Mouse (Mus musculus) hindbrain, embryonic 10.5 days (tissue): Measurements from ENCODE around the gene Adarb1. TPM values are rescaled to one million over a fixed set of nuclear protein-coding genes. Genes with fewer than 3 reads are reported as not detected.

Experiments
- DNase-seq: peaks from one replicate; pipeline ENCODE4 v3.0.0-alpha.2; 2017; ENCODE audit warnings: low spot score
- H3K27ac ChIP-seq: fragments of 300-500 bp; sonication (generic); 2 replicates; pipeline ENCODE4 v1.5.1; 2016; ENCODE audit warnings: mild to moderate bottlenecking, moderate library complexity
- H3K27me3 ChIP-seq: fragments of 300-500 bp; sonication (generic); 2 replicates; pipeline ENCODE4 v1.6.1; 2016; ENCODE audit warnings: mild to moderate bottlenecking; ENCODE audit not compliant: poor library complexity, insufficient read depth, severe bottlenecking
- H3K36me3 ChIP-seq: fragments of 300-500 bp; sonication (generic); 2 replicates; pipeline ENCODE4 v1.6.1; 2016; ENCODE audit warnings: mild to moderate bottlenecking, moderate library complexity
- H3K4me1 ChIP-seq: fragments of 300-500 bp; sonication (generic); replicated peaks from 2 replicates; pipeline ENCODE4 v1.6.1; 2016; ENCODE audit warnings: mild to moderate bottlenecking
- H3K4me3 ChIP-seq: fragments of 300-500 bp; sonication (generic); 2 replicates; pipeline ENCODE4 v1.5.1; 2016; ENCODE audit warnings: mild to moderate bottlenecking, moderate library complexity
- H3K9me3 ChIP-seq: fragments of 300-500 bp; sonication (generic); 2 replicates; pipeline ENCODE4 v1.6.1; 2016; ENCODE audit warnings: mild to moderate bottlenecking, moderate library complexity
- WGBS: fragments of 180-500 bp; shearing (Covaris S2); methylation state at CpG from one replicate; pipeline ENCODE4 v1.1.7; 2016; 5-methylcytosine and 5-hydroxymethylcytosine counted together
- polyA plus RNA-seq: library from polyadenylated mRNA; unstranded; fragments of >200 nt; fragmentation: Nextera tagmentation; extraction: Ambion mirVana; gene quantifications from 2 replicates; pipeline ENCODE4 v1.2.1, GENCODE M21; 2016

The Adarb1 gene
- 5.7 and 7.8 TPM in 2 replicates for polyA plus RNA-seq

GRCm38 (mm10) chr10:77418138-77418537 lies at the start of gene Adarb1:
Gene Adarb1, minus strand, starts transcription at chr10:77418270.
- no peaks in the 10 kb centered on the region for H3K9me3 ChIP-seq
- H3K36me3 ChIP-seq = no peaks in the 10 kb centered on the region
- peak; percentile 92 for DNase-seq
- H3K4me3 ChIP-seq = peak within 1 kb of the TSS; percentile 80
- WGBS = under 1% methylated on average over 54 of the region's 57 CpGs
- peaks cover 28% of the 10 kb centered on the region for H3K27me3 ChIP-seq
- peak within 1 kb of the TSS; percentile 89 for H3K27ac ChIP-seq
- peaks cover 26% of the 10 kb centered on the region for H3K4me1 ChIP-seq

GRCm38 (mm10) chr10:77467407-77467806 lies 49.3 kb upstream of the Adarb1 start:
- Histone ChIP-seq H3K36me3 (no peaks in the 10 kb centered on the region), H3K4me3 (no peak overlapping the region), H3K27me3 (no peaks in the 10 kb centered on the region), H3K4me1 (peaks cover 5% of the 10 kb centered on the region; the same call in 1 of the 2 replicates), H3K27ac (no peak overlapping the region), H3K9me3 (no peaks in the 10 kb centered on the region)
- 87% methylated on average over 6 of the region's 6 CpGs for WGBS
- no peak for DNase-seq

- H3K27me3 ChIP-seq = no peaks in the 10 kb centered on the region
- no peaks in the 10 kb centered on the region for H3K36me3 ChIP-seq
- DNase-seq = no peak
- 87% methylated on average over 5 of the region's 5 CpGs for WGBS
- no peak overlapping the region for H3K4me3 ChIP-seq
- no peak overlapping the region for H3K27ac ChIP-seq
- peaks cover 5% of the 10 kb centered on the region; the same call in 1 of the 2 replicates for H3K4me1 ChIP-seq
- no peaks in the 10 kb centered on the region for H3K9me3 ChIP-seq
Observed at GRCm38 (mm10) chr10:77465902-77466301, 47.8 kb upstream of the Adarb1 start.

GRCm38 (mm10) chr10:77464181-77464936 lies 46.3 kb upstream of the Adarb1 start:
- peaks cover 5% of the 10 kb centered on the region; the same call in 1 of the 2 replicates for H3K4me1 ChIP-seq
- no peak overlapping the region for H3K4me3 ChIP-seq
- H3K27me3 ChIP-seq = no peaks in the 10 kb centered on the region
- no peaks in the 10 kb centered on the region for H3K9me3 ChIP-seq
- no peaks in the 10 kb centered on the region for H3K36me3 ChIP-seq
- no peak overlapping the region for H3K27ac ChIP-seq
- 83% methylated on average over 10 of the region's 10 CpGs for WGBS
- no peak for DNase-seq

- H3K36me3 ChIP-seq = no peaks in the 10 kb centered on the region
- no peak overlapping the region for H3K27ac ChIP-seq
- no peak overlapping the region for H3K4me3 ChIP-seq
- DNase-seq = no peak
- peaks cover 6% of the 10 kb centered on the region; the same call in 1 of the 2 replicates for H3K4me1 ChIP-seq
- 89% methylated on average over 8 of the region's 8 CpGs for WGBS
- no peaks in the 10 kb centered on the region for H3K9me3 ChIP-seq
- H3K27me3 ChIP-seq = no peaks in the 10 kb centered on the region
Observed at GRCm38 (mm10) chr10:77461161-77461560, 43.1 kb upstream of the Adarb1 start.

GRCm38 (mm10) chr10:77457701-77458100 lies 39.6 kb upstream of the Adarb1 start:
- no peak overlapping the region for H3K27ac ChIP-seq
- H3K36me3 ChIP-seq = no peaks in the 10 kb centered on the region
- DNase-seq = no peak
- no peak overlapping the region for H3K4me3 ChIP-seq
- H3K27me3 ChIP-seq = no peaks in the 10 kb centered on the region
- WGBS = 84% methylated on average over 3 of the region's 3 CpGs
- H3K9me3 ChIP-seq = no peaks in the 10 kb centered on the region
- peaks cover 10% of the 10 kb centered on the region; the same call in 1 of the 2 replicates for H3K4me1 ChIP-seq

- Histone ChIP-seq H3K27ac (no peak overlapping the region), H3K4me3 (no peak overlapping the region), H3K9me3 (no peaks in the 10 kb centered on the region), H3K27me3 (no peaks in the 10 kb centered on the region), H3K36me3 (no peaks in the 10 kb centered on the region), H3K4me1 (peaks cover 10% of the 10 kb centered on the region; the same call in 1 of the 2 replicates)
- no peak for DNase-seq
- 64% methylated on average over 7 of the region's 7 CpGs for WGBS
Observed at GRCm38 (mm10) chr10:77456507-77456906, 38.4 kb upstream of the Adarb1 start.

GRCm38 (mm10) chr10:77455251-77456010 lies 37.4 kb upstream of the Adarb1 start:
- peaks cover 13% of the 10 kb centered on the region for H3K4me1 ChIP-seq
- no peak for DNase-seq
- no peak overlapping the region for H3K27ac ChIP-seq
- no peaks in the 10 kb centered on the region for H3K27me3 ChIP-seq
- H3K4me3 ChIP-seq = no peak overlapping the region
- H3K9me3 ChIP-seq = no peaks in the 10 kb centered on the region
- H3K36me3 ChIP-seq = no peaks in the 10 kb centered on the region
- WGBS = 82% methylated on average over 14 of the region's 14 CpGs

- Histone ChIP-seq H3K27me3 (no peaks in the 10 kb centered on the region), H3K36me3 (no peaks in the 10 kb centered on the region), H3K4me1 (peaks cover 18% of the 10 kb centered on the region), H3K27ac (no peak overlapping the region), H3K9me3 (no peaks in the 10 kb centered on the region), H3K4me3 (no peak overlapping the region)
- no peak for DNase-seq
- 79% methylated on average over 6 of the region's 6 CpGs for WGBS
Observed at GRCm38 (mm10) chr10:77454795-77455194, 36.7 kb upstream of the Adarb1 start.

GRCm38 (mm10) chr10:77451822-77452221 lies 33.8 kb upstream of the Adarb1 start:
- H3K27me3 ChIP-seq = no peaks in the 10 kb centered on the region
- WGBS = 91% methylated on average over 4 of the region's 4 CpGs
- H3K4me3 ChIP-seq = no peak overlapping the region
- H3K36me3 ChIP-seq = no peaks in the 10 kb centered on the region
- H3K9me3 ChIP-seq = no peaks in the 10 kb centered on the region
- H3K27ac ChIP-seq = no peak overlapping the region
- DNase-seq = no peak
- peaks cover 46% of the 10 kb centered on the region for H3K4me1 ChIP-seq

GRCm38 (mm10) chr10:77450159-77450464 lies 32.0 kb upstream of the Adarb1 start:
- no peaks in the 10 kb centered on the region for H3K27me3 ChIP-seq
- 0 out of 2 replicates have a peak overlapping the region, but pooled peaks have one; percentile 30 for H3K27ac ChIP-seq
- no peak for DNase-seq
- peaks cover 40% of the 10 kb centered on the region for H3K4me1 ChIP-seq
- H3K4me3 ChIP-seq = no peak overlapping the region
- H3K9me3 ChIP-seq = peaks cover 3% of the 10 kb centered on the region
- H3K36me3 ChIP-seq = no peaks in the 10 kb centered on the region

- Histone ChIP-seq H3K9me3 (peaks cover 7% of the 10 kb centered on the region), H3K27me3 (no peaks in the 10 kb centered on the region), H3K27ac (peak overlapping the region; percentile 62), H3K4me1 (peaks cover 40% of the 10 kb centered on the region), H3K36me3 (no peaks in the 10 kb centered on the region), H3K4me3 (0 out of 2 replicates have a peak overlapping the region, but pooled peaks have one; percentile 21)
- DNase-seq = peak; percentile 34
- whole genome bisulfite sequencing = 39% methylated on average over 23 of the region's 23 CpGs
Observed at GRCm38 (mm10) chr10:77449315-77450158, 31.5 kb upstream of the Adarb1 start.
